Mouse (Mus musculus) G1E (cell line): Measurements from ENCODE around the gene Rbm33.

ENCODE experiments used
- CTCF ChIP-seq: IDR thresholded peaks from 2 replicates; pipeline ENCODE4 v1.5.1; 2012; ENCODE audit warnings: low read depth, low read length, inconsistent platforms, mixed read lengths
- GATA1 ChIP-seq: IDR thresholded peaks from 2 replicates; pipeline ENCODE4 v1.6.1; 2012; ENCODE audit warnings: borderline replicate concordance, low read length, inconsistent platforms, mixed read lengths
- POLR2AphosphoS5 ChIP-seq: IDR thresholded peaks from 2 replicates; pipeline ENCODE4 v1.6.1; 2012; ENCODE audit warnings: low read depth, low read length, inconsistent platforms; ENCODE audit not compliant: insufficient replicate concordance

DNA sequence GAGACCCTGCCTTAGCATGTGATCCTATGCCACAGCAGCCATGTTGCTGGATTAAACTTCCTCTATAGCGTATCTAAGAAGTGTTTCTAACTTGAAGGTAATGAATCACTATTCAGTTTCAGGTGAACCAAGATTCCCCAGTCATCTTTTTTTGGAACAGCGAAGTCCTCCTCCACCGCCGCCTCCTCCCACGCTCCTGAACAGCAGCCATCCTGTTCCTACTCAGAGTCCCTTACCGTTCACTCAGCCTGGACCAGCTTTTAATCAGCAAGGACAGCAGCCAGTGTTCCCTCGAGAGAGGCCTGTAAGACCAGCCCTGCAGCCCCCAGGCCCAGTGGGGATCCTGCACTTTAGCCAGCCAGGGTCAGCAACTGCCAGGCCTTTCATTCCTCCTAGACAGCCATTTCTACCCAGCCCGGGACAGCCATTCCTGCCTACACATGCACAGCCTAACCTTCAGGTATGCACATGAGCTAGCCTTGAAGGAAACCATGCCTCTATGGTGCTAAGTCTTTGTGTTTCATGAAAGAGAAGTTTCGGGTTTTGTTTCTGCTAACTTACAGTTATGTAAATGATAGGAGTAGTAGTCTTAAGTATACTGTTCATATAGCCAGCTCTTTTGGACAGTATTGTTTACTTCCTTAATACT lies 70.7 kb downstream of the Rbm33 start:
- TF ChIP-seq CTCF, result no peak
- TF ChIP-seq GATA1, result no peak
- TF ChIP-seq POLR2AphosphoS5, result no peak
